Mouse (Mus musculus) hindbrain, embryonic 14.5 days (tissue): ENCODE data around the gene Atrnl1. TPM values are rescaled to one million over a fixed set of nuclear protein-coding genes. Genes with fewer than 3 reads are reported as not detected.

Experiments used
- ATAC-seq: fragments of 200-750 bp; cut with Nextera tagmentation; 2 replicates; pipeline ENCODE4 v1.8.0; 2017; ENCODE audit warnings: moderate number of reproducible peaks, mild to moderate bottlenecking, moderate TSS enrichment, moderate library complexity; ENCODE audit not compliant: low FRiP score
- DNase-seq: peaks from one replicate; pipeline ENCODE4 v3.0.0-alpha.2; 2015; ENCODE audit warnings: low spot score
- H3K27ac ChIP-seq: fragments of 300-500 bp; sonication (generic); 2 replicates; pipeline ENCODE4 v1.5.1; 2014; ENCODE audit warnings: mild to moderate bottlenecking, moderate library complexity
- H3K27me3 ChIP-seq: fragments of 300-500 bp; sonication (generic); 2 replicates; pipeline ENCODE4 v1.6.1; 2014; ENCODE audit warnings: mild to moderate bottlenecking, low read length, mixed read lengths; ENCODE audit not compliant: control insufficient read depth, insufficient read depth
- H3K36me3 ChIP-seq: fragments of 300-500 bp; sonication (generic); replicated peaks from 2 replicates; pipeline ENCODE4 v1.6.1; 2014; ENCODE audit not compliant: control insufficient read depth, insufficient read depth
- H3K4me1 ChIP-seq: fragments of 300-500 bp; sonication (generic); replicated peaks from 2 replicates; pipeline ENCODE4 v1.6.1; 2014; ENCODE audit warnings: antibody characterized with exemption, low read length, mixed read lengths; ENCODE audit not compliant: control insufficient read depth, insufficient read depth
- H3K4me2 ChIP-seq: fragments of 300-500 bp; sonication (generic); replicated peaks from 2 replicates; pipeline ENCODE4 v1.6.1; 2014; ENCODE audit warnings: mild to moderate bottlenecking, moderate library complexity
- H3K4me3 ChIP-seq: fragments of 300-500 bp; sonication (generic); replicated peaks from 2 replicates; pipeline ENCODE4 v1.5.1; 2014; ENCODE audit warnings: mild to moderate bottlenecking, low read length
- H3K9ac ChIP-seq: fragments of 300-500 bp; sonication (generic); 2 replicates; pipeline ENCODE4 v1.6.1; 2014
- H3K9me3 ChIP-seq: fragments of 300-500 bp; sonication (generic); 2 replicates; pipeline ENCODE4 v1.6.1; 2016; ENCODE audit warnings: low read length; ENCODE audit not compliant: control insufficient read depth
- WGBS: fragments of 180-500 bp; shearing (Covaris S2); extraction: QIAGEN DNeasy Blood & Tissue Kit; methylation state at CpG from one replicate; pipeline ENCODE4 v1.1.7; 2014; 5-methylcytosine and 5-hydroxymethylcytosine counted together
- polyA plus RNA-seq: library from polyadenylated mRNA; unstranded; fragments of >200 nt; fragmentation: Nextera tagmentation; extraction: Ambion mirVana; gene quantifications from 2 replicates; pipeline ENCODE4 v1.2.1, GENCODE M21; 2014

Atrnl1 gene
- polyA plus RNA-seq, 1 experiment from 2014 or later = 8.6 TPM

- no peaks in the 10 kb centered on the region for H3K27me3 ChIP-seq
- DNase-seq (no peak), ATAC-seq (no peak)
- no peaks in the 10 kb centered on the region for H3K36me3 ChIP-seq
- H3K4me1 ChIP-seq = no peaks in the 10 kb centered on the region
- no peaks in the 10 kb centered on the region for H3K9me3 ChIP-seq
- no peak overlapping the region for H3K4me3 ChIP-seq
- no peak overlapping the region for H3K4me2 ChIP-seq
- WGBS = 86% methylated on average over 2 of the region's 2 CpGs
- no peak overlapping the region for H3K9ac ChIP-seq
- H3K27ac ChIP-seq = no peak overlapping the region
Observed at GRCm38 (mm10) chr19:57767051-57767450, 156.2 kb downstream of the Atrnl1 start.

DNA sequence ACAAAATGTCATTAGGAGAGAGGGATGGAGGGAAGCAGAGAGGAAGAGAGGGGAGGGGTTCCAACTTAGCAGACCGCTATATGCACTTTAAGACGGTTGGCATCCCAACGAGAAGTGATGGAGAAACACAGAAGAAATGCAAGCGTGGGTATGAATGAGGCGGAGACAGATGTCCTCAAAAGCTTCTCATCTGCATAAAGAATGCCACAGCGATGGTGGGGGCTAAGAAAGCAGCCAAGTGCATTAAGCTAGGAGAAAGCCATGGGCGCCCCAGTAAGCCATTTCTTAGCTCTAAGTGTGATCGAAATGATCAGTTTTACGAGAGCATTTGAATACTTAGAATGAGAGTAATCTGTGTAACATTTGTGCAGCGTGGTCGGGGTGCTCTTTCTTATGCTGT lies 157.8 kb downstream of the Atrnl1 start:
- H3K4me1 ChIP-seq = no peaks in the 10 kb centered on the region

DNA sequence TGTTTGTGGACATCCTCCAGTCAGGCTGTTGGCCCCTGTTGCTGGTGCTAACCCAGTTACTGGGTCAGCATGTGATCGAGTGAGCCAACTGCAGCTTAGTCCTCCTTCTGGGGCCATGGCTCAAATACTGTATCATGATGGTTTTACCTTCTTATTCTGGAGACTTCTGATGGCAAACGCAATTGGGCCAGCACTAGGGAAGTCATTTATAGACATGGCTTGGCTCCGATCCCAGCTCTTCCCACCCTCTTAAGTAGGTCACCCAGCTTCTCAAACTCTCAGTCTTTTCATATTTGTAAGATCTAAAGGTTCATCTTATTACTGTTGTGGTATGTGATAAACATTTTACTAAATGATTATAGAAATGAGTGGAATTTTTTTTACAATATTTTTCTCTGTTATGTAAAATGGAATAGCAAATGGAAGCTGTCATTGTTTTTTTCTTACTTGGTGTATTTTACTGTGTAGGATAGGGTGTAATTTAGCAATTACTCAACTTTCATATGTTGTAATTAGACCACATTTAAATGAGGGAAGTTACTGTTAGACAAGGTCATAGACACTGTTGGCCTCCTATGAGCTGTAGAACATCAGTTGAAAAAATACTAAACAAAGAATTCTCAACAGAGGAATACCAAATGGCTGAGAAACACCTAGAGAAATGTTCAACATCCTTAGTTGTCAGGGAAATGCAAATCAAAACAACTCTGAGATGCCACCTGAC lies 171.7 kb downstream of the Atrnl1 start:
- H3K4me2 ChIP-seq = no peak overlapping the region
- H3K4me1 ChIP-seq = peaks cover 5% of the 10 kb centered on the region; the same call in 1 of the 2 replicates
- ATAC-seq (no peak), DNase-seq (no peak)
- 85% methylated on average over 3 of the region's 3 CpGs for WGBS
- no peak overlapping the region for H3K27ac ChIP-seq
- no peaks in the 10 kb centered on the region for H3K9me3 ChIP-seq
- no peak overlapping the region for H3K9ac ChIP-seq
- H3K4me3 ChIP-seq = no peak overlapping the region
- no peaks in the 10 kb centered on the region for H3K27me3 ChIP-seq
- no peaks in the 10 kb centered on the region for H3K36me3 ChIP-seq

More for the DNA sequence above, 157.8 kb downstream of the Atrnl1 start:
- no peaks in the 10 kb centered on the region for H3K9me3 ChIP-seq
- no peak for ATAC-seq
- no peak overlapping the region for H3K4me2 ChIP-seq
- no peak overlapping the region for H3K4me3 ChIP-seq
- DNase-seq = no peak
- H3K9ac ChIP-seq = no peak overlapping the region
- H3K27ac ChIP-seq = no peak overlapping the region
- no peaks in the 10 kb centered on the region for H3K27me3 ChIP-seq
- no peaks in the 10 kb centered on the region for H3K36me3 ChIP-seq
- WGBS = 87% methylated on average over 11 of the region's 11 CpGs

GRCm38 (mm10) chr19:57786699-57787098 lies 175.9 kb downstream of the Atrnl1 start:
- no peaks in the 10 kb centered on the region for H3K27me3 ChIP-seq
- no peak overlapping the region for H3K27ac ChIP-seq
- ATAC-seq = no peak
- H3K4me1 ChIP-seq = peaks cover 5% of the 10 kb centered on the region; the same call in 1 of the 2 replicates
- H3K36me3 ChIP-seq = no peaks in the 10 kb centered on the region; the same call in 1 of the 2 replicates
- DNase-seq = no peak
- 52% methylated on average over 5 of the region's 5 CpGs for WGBS
- no peak overlapping the region for H3K9ac ChIP-seq
- no peaks in the 10 kb centered on the region for H3K9me3 ChIP-seq
- no peak overlapping the region for H3K4me3 ChIP-seq
- no peak overlapping the region for H3K4me2 ChIP-seq

- 87% methylated on average over 9 of the region's 9 CpGs for WGBS
Observed at GRCm38 (mm10) chr19:57802207-57802606, 191.4 kb downstream of the Atrnl1 start.

DNA sequence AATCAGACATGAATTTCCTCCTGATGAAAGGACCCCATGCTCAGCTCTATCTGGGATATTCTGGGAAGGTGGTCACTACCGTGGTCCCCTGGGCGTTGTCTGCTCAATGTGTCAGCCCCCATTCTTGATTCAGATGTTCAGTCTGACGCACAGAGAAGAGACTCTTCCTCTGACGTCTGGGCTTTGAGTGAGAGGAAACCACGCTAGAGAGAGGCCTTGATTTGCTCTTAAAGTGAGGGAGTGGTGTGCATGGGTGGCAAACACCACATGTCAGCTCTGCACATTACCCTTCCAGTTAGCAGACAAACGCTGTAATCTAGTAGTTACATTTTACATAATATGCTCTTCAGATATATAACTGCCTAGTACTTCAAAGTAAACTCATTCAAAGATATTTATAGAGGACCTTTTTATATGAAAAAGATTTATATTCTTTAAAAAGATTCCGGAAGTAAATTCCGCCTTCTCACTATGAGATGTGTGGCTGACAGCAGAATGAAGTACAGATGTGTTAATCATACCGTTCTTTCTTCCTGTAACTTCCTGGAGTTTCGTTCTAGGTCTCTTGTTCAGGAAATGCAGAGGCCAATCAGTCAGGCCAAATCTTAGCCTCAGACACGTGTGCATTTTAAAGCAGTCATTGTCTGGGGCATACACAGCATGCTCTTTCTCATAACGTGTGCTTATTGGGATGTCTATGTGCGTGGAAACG lies 192.1 kb downstream of the Atrnl1 start:
- Histone ChIP-seq H3K27me3 (no peaks in the 10 kb centered on the region), H3K4me2 (no peak overlapping the region), H3K36me3 (no peaks in the 10 kb centered on the region), H3K27ac (no peak overlapping the region), H3K4me1 (no peaks in the 10 kb centered on the region), H3K9me3 (no peaks in the 10 kb centered on the region), H3K4me3 (no peak overlapping the region), H3K9ac (no peak overlapping the region)
- WGBS = 81% methylated on average over 14 of the region's 14 CpGs
- ATAC-seq (no peak), DNase-seq (no peak)

More at GRCm38 (mm10) chr19:57802207-57802606, 191.4 kb downstream of the Atrnl1 start:
- H3K9ac ChIP-seq = no peak overlapping the region
- H3K27ac ChIP-seq = no peak overlapping the region
- no peak overlapping the region for H3K4me2 ChIP-seq
- no peaks in the 10 kb centered on the region for H3K4me1 ChIP-seq
- no peak for ATAC-seq
- no peaks in the 10 kb centered on the region for H3K9me3 ChIP-seq
- H3K4me3 ChIP-seq = no peak overlapping the region
- H3K27me3 ChIP-seq = no peaks in the 10 kb centered on the region
- H3K36me3 ChIP-seq = no peaks in the 10 kb centered on the region
- no peak for DNase-seq

DNA sequence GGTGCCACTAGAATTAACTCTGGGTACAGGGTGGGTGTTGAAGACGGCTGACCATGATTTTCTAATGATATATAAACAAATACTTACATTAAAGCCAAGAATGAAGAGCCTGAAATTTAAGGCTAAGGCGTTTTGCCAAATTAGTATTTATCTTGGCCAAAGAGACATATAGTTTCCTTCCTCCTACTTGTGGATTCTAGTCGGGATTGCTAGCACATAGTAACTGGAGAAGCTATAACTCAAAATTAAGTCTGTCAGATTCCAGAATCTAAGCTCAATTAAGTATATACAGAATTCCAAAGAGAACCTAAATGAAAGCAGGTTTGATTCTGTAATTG lies 192.6 kb downstream of the Atrnl1 start:
- H3K4me1 ChIP-seq = no peaks in the 10 kb centered on the region
- H3K27me3 ChIP-seq = no peaks in the 10 kb centered on the region
- no peaks in the 10 kb centered on the region for H3K36me3 ChIP-seq
- no peak overlapping the region for H3K4me3 ChIP-seq
- WGBS = 85% methylated on average over 3 of the region's 3 CpGs
- no peak overlapping the region for H3K9ac ChIP-seq
- no peak for DNase-seq
- no peak overlapping the region for H3K27ac ChIP-seq
- no peak for ATAC-seq
- H3K9me3 ChIP-seq = no peaks in the 10 kb centered on the region
- no peak overlapping the region for H3K4me2 ChIP-seq

DNA sequence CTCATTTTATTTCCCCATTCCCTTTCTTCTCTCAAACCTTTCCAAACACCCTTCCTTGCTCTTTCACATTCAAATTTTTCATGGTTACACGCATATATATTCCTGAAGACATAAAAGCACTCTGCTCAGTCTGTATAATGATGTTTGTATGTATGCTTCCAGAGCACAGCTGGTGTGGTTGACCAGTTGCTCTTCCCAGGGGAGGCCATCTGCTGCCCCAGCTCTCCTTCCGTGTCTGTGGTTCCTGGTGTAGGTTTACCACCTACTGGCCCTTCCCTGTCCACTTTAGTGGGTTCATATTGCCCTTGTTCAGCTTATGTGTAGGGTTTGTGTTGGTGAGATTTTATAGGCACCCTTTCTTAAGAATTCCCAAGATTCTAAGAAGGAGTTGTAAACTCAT lies 197.5 kb downstream of the Atrnl1 start:
- Histone ChIP-seq H3K4me1 (no peaks in the 10 kb centered on the region), H3K4me3 (no peak overlapping the region), H3K9me3 (no peaks in the 10 kb centered on the region), H3K9ac (no peak overlapping the region), H3K27ac (no peak overlapping the region), H3K4me2 (no peak overlapping the region), H3K27me3 (no peaks in the 10 kb centered on the region), H3K36me3 (no peaks in the 10 kb centered on the region)
- DNase-seq = no peak
- WGBS = 58% methylated on average over 2 of the region's 2 CpGs
- no peak for ATAC-seq

DNA sequence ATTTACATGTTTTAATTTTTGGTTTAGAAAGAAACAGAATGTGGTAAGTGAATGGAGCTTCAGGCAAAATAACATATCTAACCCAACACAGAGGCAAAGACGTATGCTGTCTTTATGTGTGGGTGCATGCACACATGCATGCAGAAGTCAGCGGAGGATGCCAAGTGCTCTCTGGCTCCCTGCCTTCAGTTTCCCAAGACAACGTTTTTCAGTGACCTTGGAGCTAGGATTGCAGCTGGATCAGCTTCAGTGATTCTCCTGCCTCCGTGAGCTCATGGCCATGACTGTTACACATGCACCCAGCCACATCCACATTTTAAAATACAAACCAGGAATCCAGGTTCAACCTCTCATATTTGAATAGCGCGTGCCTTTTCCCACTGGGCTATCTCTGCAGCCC lies 203.5 kb downstream of the Atrnl1 start:
- WGBS = 71% methylated on average over 6 of the region's 6 CpGs
- no peak overlapping the region for H3K4me3 ChIP-seq
- no peaks in the 10 kb centered on the region for H3K27me3 ChIP-seq
- no peak overlapping the region for H3K9ac ChIP-seq
- no peak for ATAC-seq
- no peaks in the 10 kb centered on the region for H3K9me3 ChIP-seq
- DNase-seq = no peak
- no peaks in the 10 kb centered on the region for H3K36me3 ChIP-seq
- no peak overlapping the region for H3K4me2 ChIP-seq
- no peak overlapping the region for H3K27ac ChIP-seq
- H3K4me1 ChIP-seq = 0 out of 2 replicates have a peak, but pooled peaks cover 6% of the 10 kb centered on the region
